Mouse (Mus musculus) forebrain, postnatal 0 days (tissue): ENCODE results near the gene Gpr158. TPM values are rescaled to one million over a fixed set of nuclear protein-coding genes. Genes with fewer than 3 reads are reported as not detected.

Experiments used
- ATAC-seq: fragments of 200-750 bp; cut with Nextera tagmentation; 2 replicates; pipeline ENCODE4 v1.8.0; 2017; ENCODE audit warnings: mild to moderate bottlenecking, moderate library complexity
- DNase-seq: peaks from one replicate; pipeline ENCODE4 v3.0.0-alpha.2; 2015
- H3K27ac ChIP-seq: fragments of 300-500 bp; sonication (generic); 2 replicates; pipeline ENCODE4 v1.5.1; 2014; ENCODE audit warnings: low read depth, mild to moderate bottlenecking, antibody characterized with exemption, low read length, moderate library complexity, mixed read lengths
- H3K27me3 ChIP-seq: fragments of 300-500 bp; sonication (generic); 2 replicates; pipeline ENCODE4 v1.6.1; 2014; ENCODE audit warnings: mild to moderate bottlenecking, low read length, mixed read lengths; ENCODE audit not compliant: insufficient read depth
- H3K36me3 ChIP-seq: fragments of 300-500 bp; sonication (generic); 2 replicates; pipeline ENCODE4 v1.6.1; 2014; ENCODE audit warnings: mild to moderate bottlenecking, moderate library complexity; ENCODE audit not compliant: insufficient read depth
- H3K4me1 ChIP-seq: fragments of 300-500 bp; sonication (generic); 2 replicates; pipeline ENCODE4 v1.6.1; 2014; ENCODE audit warnings: antibody characterized with exemption; ENCODE audit not compliant: insufficient read depth
- H3K4me2 ChIP-seq: fragments of 300-500 bp; sonication (generic); 2 replicates; pipeline ENCODE4 v1.6.1; 2014; ENCODE audit warnings: low read depth, mild to moderate bottlenecking, moderate library complexity
- H3K4me3 ChIP-seq: fragments of 300-500 bp; sonication (generic); 2 replicates; pipeline ENCODE4 v1.5.1; 2014; ENCODE audit warnings: low read depth, low read length, mixed read lengths
- H3K9ac ChIP-seq: fragments of 300-500 bp; sonication (generic); 2 replicates; pipeline ENCODE4 v1.6.1; 2014; ENCODE audit warnings: mild to moderate bottlenecking
- H3K9me3 ChIP-seq: fragments of 300-500 bp; sonication (generic); 2 replicates; pipeline ENCODE4 v1.6.1; 2016; ENCODE audit warnings: low read length
- CTCF ChIP-seq: sonication (generic); IDR thresholded peaks from 2 replicates; pipeline ENCODE4 v1.5.1; 2016; ENCODE audit warnings: antibody characterized with exemption, control low read depth, low read depth
- WGBS: fragments of 180-500 bp; shearing (Covaris S2); extraction: QIAGEN DNeasy Blood & Tissue Kit; methylation state at CpG from one replicate; pipeline ENCODE4 v1.1.7; 2014; 5-methylcytosine and 5-hydroxymethylcytosine counted together
- polyA plus RNA-seq: library from polyadenylated mRNA; unstranded; fragments of >200 nt; fragmentation: Nextera tagmentation; extraction: Ambion mirVana; gene quantifications from 2 replicates; pipeline ENCODE4 v1.2.1, GENCODE M21; 2015
- total RNA-seq: library from RNA; depleted of rRNA; stranded (reverse); fragments of >200 nt; gene quantifications from 2 replicates; pipeline ENCODE4 v1.2.3, GENCODE M21; 2014; rRNA removed

Gpr158 gene
- total and polyA plus RNA-seq, 2 experiments from 2014 or later, result 2.3 to 11.7 TPM

- Histone ChIP-seq H3K9me3 (no peaks in the 10 kb centered on the region), H3K4me3 (no peak overlapping the region), H3K4me2 (no peak overlapping the region), H3K27ac (no peak overlapping the region), H3K4me1 (no peaks in the 10 kb centered on the region), H3K36me3 (no peaks in the 10 kb centered on the region), H3K9ac (no peak overlapping the region), H3K27me3 (no peaks in the 10 kb centered on the region)
- DNase-seq (peak; percentile 2), ATAC-seq (peak; percentile 25)
- 61% methylated on average over 4 of the region's 4 CpGs for WGBS
- TF ChIP-seq CTCF, result no peak
Observed at GRCm38 (mm10) chr2:21728075-21728474, 360.7 kb downstream of the Gpr158 start.

GRCm38 (mm10) chr2:21783721-21784120 is 416.4 kb downstream of the Gpr158 start:
- no peaks in the 10 kb centered on the region for H3K4me1 ChIP-seq
- DNase-seq (no peak), ATAC-seq (no peak)
- no peaks in the 10 kb centered on the region for H3K36me3 ChIP-seq
- no peak overlapping the region for H3K27ac ChIP-seq
- H3K4me2 ChIP-seq, result no peak overlapping the region
- no peak overlapping the region for H3K4me3 ChIP-seq
- H3K9me3 ChIP-seq, result no peaks in the 10 kb centered on the region
- no peak overlapping the region for H3K9ac ChIP-seq
- H3K27me3 ChIP-seq, result no peaks in the 10 kb centered on the region
- 92% methylated on average over 2 of the region's 2 CpGs for WGBS
- TF ChIP-seq CTCF, result no peak

GRCm38 (mm10) chr2:21793156-21793555 is 425.8 kb downstream of the Gpr158 start:
- no peak for ATAC-seq
- Histone ChIP-seq H3K4me3 (no peak overlapping the region), H3K4me1 (no peaks in the 10 kb centered on the region), H3K27me3 (no peaks in the 10 kb centered on the region), H3K9me3 (no peaks in the 10 kb centered on the region), H3K27ac (no peak overlapping the region), H3K4me2 (no peak overlapping the region), H3K36me3 (no peaks in the 10 kb centered on the region), H3K9ac (no peak overlapping the region)
- no peak for TF ChIP-seq CTCF
- 77% methylated on average over 2 of the region's 2 CpGs for WGBS
- DNase-seq, result no peak

- H3K4me2 ChIP-seq, result no peak overlapping the region
- no peak for TF ChIP-seq CTCF
- H3K9ac ChIP-seq, result no peak overlapping the region
- H3K4me3 ChIP-seq, result no peak overlapping the region
- ATAC-seq (no peak), DNase-seq (no peak)
- no peaks in the 10 kb centered on the region for H3K4me1 ChIP-seq
- H3K9me3 ChIP-seq, result no peaks in the 10 kb centered on the region
- 76% methylated on average over 3 of the region's 3 CpGs for WGBS
- H3K27ac ChIP-seq, result no peak overlapping the region
- H3K36me3 ChIP-seq, result no peaks in the 10 kb centered on the region
- no peaks in the 10 kb centered on the region for H3K27me3 ChIP-seq
Observed at GRCm38 (mm10) chr2:21799616-21800015, 432.3 kb downstream of the Gpr158 start.

- TF ChIP-seq CTCF, result no peak
- ATAC-seq (no peak), DNase-seq (no peak)
- H3K36me3 ChIP-seq, result no peaks in the 10 kb centered on the region
- H3K9me3 ChIP-seq, result no peaks in the 10 kb centered on the region
- no peak overlapping the region for H3K4me3 ChIP-seq
- H3K4me2 ChIP-seq, result no peak overlapping the region
- H3K27me3 ChIP-seq, result no peaks in the 10 kb centered on the region
- H3K9ac ChIP-seq, result no peak overlapping the region
- H3K4me1 ChIP-seq, result no peaks in the 10 kb centered on the region
- no peak overlapping the region for H3K27ac ChIP-seq
Observed at GRCm38 (mm10) chr2:21800045-21800444, 432.7 kb downstream of the Gpr158 start.

- H3K4me2 ChIP-seq, result no peak overlapping the region
- 90% methylated on average over 2 of the region's 2 CpGs for WGBS
- ATAC-seq (no peak), DNase-seq (no peak)
- no peak overlapping the region for H3K9ac ChIP-seq
- no peaks in the 10 kb centered on the region for H3K36me3 ChIP-seq
- H3K4me1 ChIP-seq, result no peaks in the 10 kb centered on the region
- H3K27me3 ChIP-seq, result no peaks in the 10 kb centered on the region
- no peaks in the 10 kb centered on the region for H3K9me3 ChIP-seq
- H3K4me3 ChIP-seq, result no peak overlapping the region
- H3K27ac ChIP-seq, result no peak overlapping the region
- no peak for TF ChIP-seq CTCF
Observed at GRCm38 (mm10) chr2:21808510-21808909, 441.2 kb downstream of the Gpr158 start.

GRCm38 (mm10) chr2:21810431-21810830 is 443.1 kb downstream of the Gpr158 start:
- DNase-seq, result no peak
- WGBS, result 52% methylated on average over 4 of the region's 4 CpGs

GRCm38 (mm10) chr2:21864061-21864460 is 496.7 kb downstream of the Gpr158 start:
- no peak for ATAC-seq
- H3K4me2 ChIP-seq, result no peak overlapping the region
- no peak for DNase-seq
- TF ChIP-seq CTCF, result no peak
- H3K9ac ChIP-seq, result no peak overlapping the region
- H3K27ac ChIP-seq, result no peak overlapping the region
- no peak overlapping the region for H3K4me3 ChIP-seq
- H3K4me1 ChIP-seq, result no peaks in the 10 kb centered on the region
- H3K36me3 ChIP-seq, result no peaks in the 10 kb centered on the region
- H3K9me3 ChIP-seq, result no peaks in the 10 kb centered on the region
- no peaks in the 10 kb centered on the region for H3K27me3 ChIP-seq

More at GRCm38 (mm10) chr2:21810431-21810830, 443.1 kb downstream of the Gpr158 start:
- Histone ChIP-seq H3K4me3 (no peak overlapping the region), H3K27ac (no peak overlapping the region), H3K4me2 (no peak overlapping the region), H3K9me3 (no peaks in the 10 kb centered on the region), H3K4me1 (no peaks in the 10 kb centered on the region), H3K27me3 (no peaks in the 10 kb centered on the region), H3K36me3 (no peaks in the 10 kb centered on the region), H3K9ac (no peak overlapping the region)
- ATAC-seq, result no peak
- TF ChIP-seq CTCF, result no peak

Other genes with a start within 250 kb of the Gpr158 start
- gene Enkur, start 162.2 kb upstream of the Gpr158 start, total RNA-seq, result 4.5 and 5.4 TPM in 2 replicates
- gene Enkur, start 162.2 kb upstream of the Gpr158 start, polyA plus RNA-seq, result 5.2 and 8.1 TPM in 2 replicates
- gene Thnsl1, start 161.8 kb upstream of the Gpr158 start, total RNA-seq, result 21.8 and 22.8 TPM in 2 replicates
- 17.6 and 19.4 TPM in 2 replicates for gene Thnsl1, start 161.8 kb upstream of the Gpr158 start, polyA plus RNA-seq